Mouse (Mus musculus) midbrain, embryonic 13.5 days (tissue): ENCODE results near the gene Nrg4. TPM values are rescaled to one million over a fixed set of nuclear protein-coding genes. Genes with fewer than 3 reads are reported as not detected.

Source experiments
- ATAC-seq: fragments of 200-750 bp; cut with Nextera tagmentation; 2 replicates; pipeline ENCODE4 v1.8.0; 2017; ENCODE audit warnings: mild to moderate bottlenecking, moderate TSS enrichment, moderate library complexity
- H3K27ac ChIP-seq: fragments of 300-500 bp; sonication (generic); 2 replicates; pipeline ENCODE4 v1.5.1; 2015; ENCODE audit warnings: inconsistent platforms, mild to moderate bottlenecking, moderate library complexity
- H3K27me3 ChIP-seq: fragments of 300-500 bp; sonication (generic); 2 replicates; pipeline ENCODE4 v1.6.1; 2015; ENCODE audit warnings: mild to moderate bottlenecking, inconsistent platforms
- H3K36me3 ChIP-seq: fragments of 300-500 bp; sonication (generic); 2 replicates; pipeline ENCODE4 v1.6.1; 2015; ENCODE audit warnings: mild to moderate bottlenecking, inconsistent platforms
- H3K4me1 ChIP-seq: fragments of 300-500 bp; sonication (generic); replicated peaks from 2 replicates; pipeline ENCODE4 v1.6.1; 2015; ENCODE audit warnings: inconsistent platforms
- H3K4me2 ChIP-seq: fragments of 300-500 bp; sonication (generic); replicated peaks from 2 replicates; pipeline ENCODE4 v1.6.1; 2015; ENCODE audit warnings: moderate library complexity, mild to moderate bottlenecking, inconsistent platforms
- H3K4me3 ChIP-seq: fragments of 300-500 bp; sonication (generic); replicated peaks from 2 replicates; pipeline ENCODE4 v1.5.1; 2015; ENCODE audit warnings: mild to moderate bottlenecking, inconsistent platforms
- H3K9ac ChIP-seq: fragments of 300-500 bp; sonication (generic); replicated peaks from 2 replicates; pipeline ENCODE4 v1.6.1; 2015; ENCODE audit warnings: mild to moderate bottlenecking, inconsistent platforms
- H3K9me3 ChIP-seq: fragments of 300-500 bp; sonication (generic); 2 replicates; pipeline ENCODE4 v1.6.1; 2016; ENCODE audit warnings: mild to moderate bottlenecking, inconsistent platforms
- WGBS: fragments of 180-500 bp; shearing (Covaris S2); methylation state at CpG from one replicate; pipeline ENCODE4 v1.1.7; 2015; 5-methylcytosine and 5-hydroxymethylcytosine counted together
- polyA plus RNA-seq: library from polyadenylated mRNA; unstranded; fragments of >200 nt; fragmentation: Nextera tagmentation; extraction: Ambion mirVana; gene quantifications from 2 replicates; pipeline ENCODE4 v1.2.1, GENCODE M21; 2015

Nrg4 gene
- polyA plus RNA-seq, 1 experiment from 2014 or later = 1.9 TPM

DNA sequence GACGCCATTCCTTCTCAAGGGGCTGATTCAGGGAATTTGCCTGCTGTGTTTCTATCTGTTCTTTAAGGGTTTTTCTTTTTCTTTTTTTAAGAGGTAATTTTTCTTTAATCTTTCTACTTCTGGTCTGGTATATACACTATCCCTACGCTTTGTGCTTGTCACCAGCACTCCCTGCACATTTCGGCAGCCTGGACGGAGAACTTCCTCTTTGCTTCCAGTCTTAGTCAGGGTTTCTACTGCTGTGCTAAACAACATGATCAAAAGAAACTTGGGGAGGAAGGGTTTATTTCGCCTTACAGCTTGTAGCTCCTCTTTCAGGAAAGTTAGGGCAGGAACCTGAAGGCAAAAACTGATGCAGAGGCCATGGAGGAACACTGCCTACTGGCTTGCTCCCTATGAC lies 18.2 kb downstream of the Nrg4 start:
- no peaks in the 10 kb centered on the region for H3K36me3 ChIP-seq
- no peaks in the 10 kb centered on the region for H3K27me3 ChIP-seq
- 86% methylated on average over 5 of the region's 5 CpGs for WGBS
- H3K4me2 ChIP-seq = no peak overlapping the region
- no peak for ATAC-seq
- no peaks in the 10 kb centered on the region for H3K4me1 ChIP-seq
- no peaks in the 10 kb centered on the region for H3K9me3 ChIP-seq
- no peak overlapping the region for H3K9ac ChIP-seq
- H3K27ac ChIP-seq = no peak overlapping the region
- H3K4me3 ChIP-seq = no peak overlapping the region

DNA sequence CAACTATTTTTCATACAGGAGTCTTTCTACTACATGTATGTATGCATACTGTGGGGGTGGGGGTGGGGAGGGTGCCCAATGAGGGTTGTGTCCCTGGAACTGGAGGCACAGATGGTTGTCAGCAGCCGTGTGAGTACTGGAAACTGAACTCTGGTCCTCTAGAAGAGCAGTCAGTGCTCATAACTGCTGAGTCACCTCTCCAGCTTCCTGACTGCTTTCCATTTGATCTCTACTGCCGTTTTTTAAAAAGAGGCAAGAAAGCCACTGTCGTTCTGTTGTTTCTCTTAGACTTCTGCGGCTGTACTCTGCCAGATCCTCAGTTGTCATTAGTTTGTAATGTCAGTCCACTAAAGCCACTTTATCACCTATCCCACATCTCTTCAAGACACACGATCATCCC lies 19.1 kb downstream of the Nrg4 start:
- no peaks in the 10 kb centered on the region for H3K4me1 ChIP-seq
- no peak overlapping the region for H3K4me3 ChIP-seq
- no peaks in the 10 kb centered on the region for H3K9me3 ChIP-seq
- no peak overlapping the region for H3K27ac ChIP-seq
- no peak for ATAC-seq
- no peak overlapping the region for H3K9ac ChIP-seq
- H3K27me3 ChIP-seq = no peaks in the 10 kb centered on the region
- no peak overlapping the region for H3K4me2 ChIP-seq
- H3K36me3 ChIP-seq = no peaks in the 10 kb centered on the region
- 82% methylated on average over 5 of the region's 5 CpGs for WGBS

DNA sequence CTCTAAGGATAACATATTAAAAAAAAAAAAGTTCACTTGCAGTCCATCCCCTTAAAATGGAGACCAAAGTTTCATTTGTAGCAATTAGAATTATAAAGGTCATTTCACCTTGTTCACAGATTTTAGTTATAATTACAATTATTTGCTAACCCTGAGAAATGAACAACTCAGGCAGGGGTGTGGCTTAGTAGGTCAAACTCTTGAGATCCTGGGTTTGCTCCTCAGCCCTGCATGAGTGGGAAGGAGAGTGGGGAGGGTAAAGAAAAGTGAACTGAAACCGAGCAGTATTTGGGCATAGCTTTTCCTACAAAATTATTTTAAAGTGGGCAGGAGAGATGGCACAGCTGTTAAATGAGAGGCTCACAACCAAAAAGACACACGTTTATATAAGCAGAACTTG lies 19.6 kb downstream of the Nrg4 start:
- no peak for ATAC-seq
- Histone ChIP-seq H3K9me3 (no peaks in the 10 kb centered on the region), H3K4me1 (no peaks in the 10 kb centered on the region), H3K4me3 (no peak overlapping the region), H3K9ac (no peak overlapping the region), H3K27ac (no peak overlapping the region), H3K4me2 (no peak overlapping the region), H3K27me3 (no peaks in the 10 kb centered on the region), H3K36me3 (no peaks in the 10 kb centered on the region)
- WGBS = 72% methylated on average over 2 of the region's 2 CpGs

DNA sequence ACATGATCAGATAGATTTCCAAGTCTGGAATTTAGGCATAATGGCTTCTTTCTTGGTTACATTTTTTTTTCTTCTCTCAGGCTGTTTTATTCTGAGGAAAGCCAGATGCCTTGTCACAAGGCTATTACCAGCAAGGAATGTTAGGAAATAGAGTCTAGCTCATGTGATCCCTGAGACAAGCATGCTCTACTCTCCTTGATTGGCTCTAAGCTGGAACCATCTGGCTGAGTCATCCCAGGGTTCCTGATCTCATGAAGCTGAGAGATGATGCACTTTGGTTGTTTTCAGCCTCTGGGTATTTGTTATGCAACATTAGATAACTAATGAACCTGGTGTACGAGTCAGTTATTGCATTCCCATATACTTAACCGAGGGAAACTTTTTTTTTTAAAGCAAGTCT lies 30.4 kb downstream of the Nrg4 start:
- H3K9ac ChIP-seq = no peak overlapping the region
- H3K36me3 ChIP-seq = no peaks in the 10 kb centered on the region
- 79% methylated on average over 2 of the region's 2 CpGs for WGBS
- no peak overlapping the region for H3K4me3 ChIP-seq
- no peaks in the 10 kb centered on the region for H3K9me3 ChIP-seq
- H3K27me3 ChIP-seq = no peaks in the 10 kb centered on the region
- H3K4me1 ChIP-seq = no peaks in the 10 kb centered on the region
- H3K4me2 ChIP-seq = no peak overlapping the region
- no peak overlapping the region for H3K27ac ChIP-seq
- no peak for ATAC-seq

DNA sequence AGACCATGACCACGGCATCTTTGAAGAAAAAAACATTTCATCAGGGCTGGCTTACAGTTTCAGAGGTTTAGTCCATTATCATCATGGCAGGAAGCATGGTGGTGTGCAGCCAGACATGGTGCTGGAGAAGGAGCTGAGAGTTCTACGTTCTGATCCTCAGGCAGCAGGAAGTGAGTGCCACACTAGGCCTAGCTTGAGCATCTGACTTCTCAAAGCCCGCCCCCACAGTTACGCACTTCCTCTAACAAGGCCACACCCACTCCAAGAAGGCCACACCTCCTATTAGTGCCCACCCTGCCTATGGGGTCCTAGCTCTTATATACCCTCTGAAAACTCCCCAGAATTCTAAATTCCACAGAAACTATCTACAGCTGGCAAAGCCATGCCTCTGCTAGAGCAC lies 34.7 kb downstream of the Nrg4 start:
- no peaks in the 10 kb centered on the region for H3K4me1 ChIP-seq
- no peak for ATAC-seq
- H3K9me3 ChIP-seq = no peaks in the 10 kb centered on the region
- H3K4me3 ChIP-seq = no peak overlapping the region
- no peaks in the 10 kb centered on the region for H3K27me3 ChIP-seq
- no peak overlapping the region for H3K4me2 ChIP-seq
- 94% methylated on average over 4 of the region's 4 CpGs for WGBS
- H3K9ac ChIP-seq = no peak overlapping the region
- H3K27ac ChIP-seq = no peak overlapping the region
- H3K36me3 ChIP-seq = no peaks in the 10 kb centered on the region

DNA sequence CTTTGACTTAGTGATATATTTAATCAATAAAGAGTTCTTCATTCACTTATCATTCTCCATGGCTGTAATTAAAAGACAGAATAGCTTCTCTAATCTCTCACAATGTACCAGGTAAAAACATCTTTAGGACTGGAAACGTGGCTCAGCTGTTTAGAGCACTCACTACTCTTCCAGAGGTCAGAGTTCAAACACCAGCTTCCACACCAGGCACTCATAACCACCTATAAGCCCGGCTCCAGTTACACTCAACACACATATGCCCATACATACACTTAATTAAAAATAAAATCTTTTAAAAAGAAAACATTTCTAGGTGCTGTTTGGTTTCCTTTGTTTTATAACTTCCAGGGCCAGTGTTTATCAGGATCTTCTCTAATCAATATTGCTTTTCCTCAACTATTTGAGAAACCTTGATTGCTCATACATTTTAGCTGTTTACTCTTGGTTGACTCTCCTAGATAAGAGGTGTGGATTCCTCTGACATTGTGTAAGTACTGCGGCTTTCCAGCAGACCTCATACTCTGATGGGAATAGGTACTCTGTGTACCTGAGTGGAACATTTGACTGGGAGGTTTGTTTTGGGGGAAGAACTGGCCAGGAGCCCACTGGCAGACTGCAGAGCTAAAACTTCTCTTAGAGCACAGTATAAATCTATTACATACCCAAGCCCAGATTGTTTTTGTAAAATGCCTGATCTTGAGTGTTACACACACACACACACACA lies 37.0 kb downstream of the Nrg4 start:
- Histone ChIP-seq H3K36me3 (no peaks in the 10 kb centered on the region), H3K27me3 (no peaks in the 10 kb centered on the region), H3K4me3 (no peak overlapping the region), H3K4me2 (no peak overlapping the region), H3K9me3 (no peaks in the 10 kb centered on the region), H3K9ac (no peak overlapping the region), H3K27ac (no peak overlapping the region), H3K4me1 (no peaks in the 10 kb centered on the region)
- 71% methylated on average over 3 of the region's 3 CpGs for WGBS
- no peak for ATAC-seq

DNA sequence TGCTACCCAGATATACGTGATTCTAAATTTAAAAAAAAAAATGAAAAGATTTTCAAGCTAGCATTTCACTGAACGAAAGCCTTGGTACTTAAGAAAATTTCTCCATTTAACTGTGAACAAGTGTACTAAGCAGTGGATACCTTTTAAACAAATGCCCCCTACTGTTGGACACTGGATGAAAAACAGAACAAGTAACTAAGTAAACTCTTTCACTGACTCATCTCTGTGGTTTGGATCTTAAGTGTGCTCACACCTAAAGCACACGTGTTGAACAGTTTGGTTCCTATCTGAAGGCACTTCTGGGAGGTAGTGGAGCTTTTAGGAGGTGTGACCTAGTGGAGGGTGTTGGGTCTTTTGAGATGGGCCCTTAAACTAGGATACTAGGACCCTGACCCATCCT lies 41.4 kb downstream of the Nrg4 start:
- no peaks in the 10 kb centered on the region for H3K9me3 ChIP-seq
- H3K4me1 ChIP-seq = no peaks in the 10 kb centered on the region
- H3K36me3 ChIP-seq = no peaks in the 10 kb centered on the region
- no peak overlapping the region for H3K27ac ChIP-seq
- no peak overlapping the region for H3K4me2 ChIP-seq
- 0 out of 2 replicates have a peak, but pooled peaks cover 2% of the 10 kb centered on the region for H3K27me3 ChIP-seq
- WGBS = 79% methylated on average over 3 of the region's 3 CpGs
- no peak overlapping the region for H3K4me3 ChIP-seq
- ATAC-seq = no peak
- H3K9ac ChIP-seq = no peak overlapping the region

DNA sequence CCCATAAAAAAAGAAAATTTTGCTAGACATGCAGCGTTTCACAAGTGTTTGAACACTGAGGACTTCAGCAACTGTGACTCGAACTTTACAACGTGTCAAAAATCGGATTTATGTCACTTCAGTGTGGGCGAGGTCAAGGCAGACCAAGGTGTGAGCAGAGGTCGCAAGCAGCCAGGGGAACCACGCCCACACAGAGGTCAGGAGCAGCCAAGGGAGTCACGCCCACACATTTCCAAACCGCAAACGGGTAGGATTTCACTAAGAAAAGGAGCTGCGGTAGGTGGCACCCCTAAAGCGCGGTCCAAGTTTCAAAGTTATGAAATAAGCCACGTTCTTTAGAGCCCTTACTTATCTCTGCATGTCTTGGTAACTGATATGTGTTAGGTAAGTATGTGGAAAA lies 43.1 kb downstream of the Nrg4 start:
- no peak overlapping the region for H3K27ac ChIP-seq
- H3K9me3 ChIP-seq = no peaks in the 10 kb centered on the region
- H3K9ac ChIP-seq = no peak overlapping the region
- H3K4me1 ChIP-seq = no peaks in the 10 kb centered on the region
- 0 out of 2 replicates have a peak, but pooled peaks cover 2% of the 10 kb centered on the region for H3K27me3 ChIP-seq
- H3K36me3 ChIP-seq = no peaks in the 10 kb centered on the region
- ATAC-seq = no peak
- 10% methylated on average over 14 of the region's 14 CpGs for WGBS
- no peak overlapping the region for H3K4me2 ChIP-seq
- H3K4me3 ChIP-seq = no peak overlapping the region

DNA sequence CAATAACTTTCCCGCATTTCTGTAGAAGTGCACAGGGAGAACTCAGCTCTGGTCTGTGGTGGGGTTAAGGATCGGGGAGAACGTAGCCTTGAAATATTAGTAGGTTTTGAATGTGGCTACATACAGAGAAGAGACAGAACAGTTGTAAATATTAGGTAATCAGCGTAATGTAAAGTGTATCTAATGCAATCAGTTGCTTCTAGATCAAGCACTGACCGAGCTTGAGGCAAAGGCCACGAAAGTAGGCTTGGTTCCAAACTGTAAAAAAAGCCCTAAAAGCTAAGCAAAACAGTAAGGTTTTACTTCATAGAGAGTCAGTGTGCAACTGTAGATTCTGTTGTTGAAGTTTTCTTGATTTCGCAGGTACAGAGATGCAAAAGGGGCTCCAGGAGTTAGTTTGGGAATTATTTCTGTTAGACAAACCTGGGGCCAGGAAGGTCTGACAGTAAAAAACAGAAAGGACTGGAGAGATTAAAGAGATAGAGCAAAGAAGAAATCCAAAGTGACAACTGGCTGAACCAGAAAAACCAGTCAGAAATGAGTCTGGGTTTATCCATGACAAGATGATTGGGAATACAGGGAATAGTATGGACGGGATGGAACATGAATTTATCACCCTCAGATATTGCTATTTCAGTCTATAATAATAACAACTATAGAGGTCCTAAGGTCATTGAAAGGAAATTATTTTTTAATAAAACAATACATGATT lies 47.4 kb downstream of the Nrg4 start:
- no peak overlapping the region for H3K4me3 ChIP-seq
- no peak overlapping the region for H3K27ac ChIP-seq
- no peak for ATAC-seq
- H3K4me2 ChIP-seq = no peak overlapping the region
- WGBS = 91% methylated on average over 8 of the region's 8 CpGs
- H3K9ac ChIP-seq = no peak overlapping the region
- no peaks in the 10 kb centered on the region for H3K9me3 ChIP-seq
- H3K4me1 ChIP-seq = no peaks in the 10 kb centered on the region
- 0 out of 2 replicates have a peak, but pooled peaks cover 2% of the 10 kb centered on the region for H3K27me3 ChIP-seq
- no peaks in the 10 kb centered on the region for H3K36me3 ChIP-seq

DNA sequence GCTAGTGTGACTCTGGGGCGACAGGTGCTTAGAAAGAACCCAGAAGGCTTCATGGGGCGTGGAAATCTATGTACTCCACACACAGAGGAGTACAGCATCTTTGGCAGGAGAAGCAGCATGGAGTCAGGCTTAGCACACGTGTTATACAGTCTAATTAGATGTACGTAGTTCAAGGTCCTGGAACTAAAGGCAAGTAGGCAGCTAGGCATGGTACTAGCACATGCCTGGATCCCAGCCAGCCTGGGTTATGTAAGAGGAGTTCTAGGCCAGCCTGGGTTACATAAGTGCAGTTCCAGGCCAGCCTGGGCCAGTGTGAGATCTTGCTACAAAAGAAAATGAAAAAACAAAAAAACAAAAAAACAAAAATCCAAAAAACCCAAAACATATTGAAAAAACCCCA lies 49.1 kb downstream of the Nrg4 start:
- ATAC-seq = no peak
- H3K27me3 ChIP-seq = no peaks in the 10 kb centered on the region

DNA sequence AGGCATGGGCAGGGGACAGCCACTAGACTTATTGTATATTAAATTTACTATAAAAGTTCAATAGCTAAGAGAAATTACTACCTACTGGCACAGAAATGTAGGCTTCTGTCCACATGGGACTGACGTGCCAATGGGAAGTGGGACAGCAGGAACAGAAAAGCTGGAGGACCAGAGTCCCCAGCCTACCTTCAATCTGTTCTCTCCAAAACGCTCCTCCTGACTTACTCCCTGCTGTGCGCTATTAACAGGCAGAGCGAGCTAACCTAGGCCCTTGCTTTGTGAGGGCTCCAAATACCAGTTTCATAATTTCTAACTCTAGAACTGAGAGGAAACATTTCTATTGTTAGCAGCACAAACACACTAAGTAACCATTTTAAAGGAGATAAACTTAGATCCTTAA lies 52.7 kb downstream of the Nrg4 start:
- Histone ChIP-seq H3K9ac (no peak overlapping the region), H3K27me3 (no peaks in the 10 kb centered on the region), H3K9me3 (no peaks in the 10 kb centered on the region), H3K27ac (no peak overlapping the region), H3K36me3 (no peaks in the 10 kb centered on the region), H3K4me2 (no peak overlapping the region), H3K4me3 (no peak overlapping the region), H3K4me1 (no peaks in the 10 kb centered on the region)
- ATAC-seq = no peak
- WGBS = 42% methylated on average over 4 of the region's 4 CpGs

More for the DNA sequence above, 49.1 kb downstream of the Nrg4 start:
- H3K9ac ChIP-seq = no peak overlapping the region
- H3K9me3 ChIP-seq = no peaks in the 10 kb centered on the region
- no peak overlapping the region for H3K4me3 ChIP-seq
- no peak overlapping the region for H3K27ac ChIP-seq
- no peaks in the 10 kb centered on the region for H3K36me3 ChIP-seq
- H3K4me1 ChIP-seq = no peaks in the 10 kb centered on the region
- no peak overlapping the region for H3K4me2 ChIP-seq
- WGBS = 83% methylated on average over 4 of the region's 4 CpGs

DNA sequence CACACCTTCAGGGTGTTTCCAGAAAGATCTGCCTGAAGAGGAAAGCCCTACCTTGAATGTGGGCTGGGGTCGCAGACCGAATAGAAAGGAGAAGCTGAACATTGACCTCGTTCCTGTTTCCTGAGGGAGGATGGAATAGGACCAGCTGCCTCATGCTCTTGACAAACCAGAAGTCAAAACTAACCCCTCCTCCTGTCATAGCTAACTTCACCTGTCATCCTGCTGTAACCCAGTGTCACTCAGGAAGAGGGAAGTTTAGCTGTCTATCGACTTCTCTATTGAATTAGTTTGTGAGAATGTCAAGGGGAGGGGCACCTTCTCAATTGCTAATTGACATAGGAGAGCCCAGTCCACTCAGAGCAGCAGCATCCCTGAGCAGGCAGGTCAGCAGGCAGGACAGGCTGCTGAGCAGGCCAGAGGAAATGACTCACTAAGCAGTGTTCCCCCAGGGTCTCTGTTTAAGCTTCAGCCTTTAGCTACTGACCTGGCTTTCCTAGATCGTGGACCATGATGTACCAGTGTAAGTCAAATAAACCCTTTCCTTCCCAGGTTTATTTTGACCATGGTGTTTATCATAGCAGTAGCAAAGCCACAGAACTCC lies 54.6 kb downstream of the Nrg4 start:
- Histone ChIP-seq H3K9ac (no peak overlapping the region), H3K4me1 (no peaks in the 10 kb centered on the region), H3K36me3 (no peaks in the 10 kb centered on the region), H3K4me3 (no peak overlapping the region), H3K4me2 (no peak overlapping the region), H3K27me3 (no peaks in the 10 kb centered on the region), H3K9me3 (no peaks in the 10 kb centered on the region), H3K27ac (no peak overlapping the region)
- WGBS = 71% methylated on average over 5 of the region's 5 CpGs
- ATAC-seq = no peak
